Mouse (Mus musculus) B cell, adult 2 months (primary cell): ENCODE results near the gene Comp.

ENCODE experiments used
- DNase-seq, 2 experiments: peaks; one replicate each; pipeline ENCODE4 v3.0.0; 2022

The Comp gene

GRCm38 (mm10) chr8:70353194-70353817 is 20.1 kb upstream of the Comp start, which contains the start of gene Upf1:
TSS of gene Upf1 (minus strand) at chr8:70353278.
- DNase-seq, result peak; percentile 99

- no peak for DNase-seq
Measured at GRCm38 (mm10) chr8:70354004-70354403, 19.4 kb upstream of the Comp start.

GRCm38 (mm10) chr8:70356111-70356510 is 17.2 kb upstream of the Comp start:
- DNase-seq, result no peak

GRCm38 (mm10) chr8:70359411-70359810 is 13.9 kb upstream of the Comp start:
- no peak for DNase-seq

GRCm38 (mm10) chr8:70360769-70361168 is 12.6 kb upstream of the Comp start:
- DNase-seq, result peak; percentile 42 to 52

- DNase-seq, result no peak
Measured at GRCm38 (mm10) chr8:70361484-70362032, 11.8 kb upstream of the Comp start.

- DNase-seq, result no peak
Measured at GRCm38 (mm10) chr8:70364066-70364465, 9.3 kb upstream of the Comp start.

GRCm38 (mm10) chr8:70366588-70366987 is 6.8 kb upstream of the Comp start:
- no peak for DNase-seq

- no peak for DNase-seq
Measured at GRCm38 (mm10) chr8:70370476-70370875, 2.9 kb upstream of the Comp start.

- no peak for DNase-seq
Measured at GRCm38 (mm10) chr8:70371951-70372350, 1.4 kb upstream of the Comp start.

- peak; percentile 82 to 85 for DNase-seq
Measured at GRCm38 (mm10) chr8:70374318-70374927, 1.1 kb downstream of the Comp start.

GRCm38 (mm10) chr8:70375212-70375859 is 2.0 kb downstream of the Comp start:
- DNase-seq, result peak; percentile 50 to 51

GRCm38 (mm10) chr8:70376275-70376741 is 3.0 kb downstream of the Comp start:
- DNase-seq, result peak; percentile 13 to 22

GRCm38 (mm10) chr8:70377049-70377448 is 3.7 kb downstream of the Comp start:
- DNase-seq, result peak; percentile 14 to 19

- DNase-seq, result no peak
Measured at GRCm38 (mm10) chr8:70380069-70380468, 6.7 kb downstream of the Comp start.

GRCm38 (mm10) chr8:70383287-70383686 is 9.9 kb downstream of the Comp start:
- DNase-seq, result peak; percentile 72 to 79

- DNase-seq, result no peak
Measured at GRCm38 (mm10) chr8:70389678-70390077, 16.3 kb downstream of the Comp start.

GRCm38 (mm10) chr8:70393087-70393486 is 19.7 kb downstream of the Comp start:
- DNase-seq, result no peak

GRCm38 (mm10) chr8:70394269-70394998 is 21.1 kb downstream of the Comp start:
- no peak for DNase-seq

- no peak for DNase-seq
Measured at GRCm38 (mm10) chr8:70395649-70396048, 22.3 kb downstream of the Comp start.

GRCm38 (mm10) chr8:70396184-70396583 is 22.8 kb downstream of the Comp start:
- DNase-seq, result no peak

GRCm38 (mm10) chr8:70397611-70398563 is 24.5 kb downstream of the Comp start:
- DNase-seq, result no peak
